Mouse (Mus musculus) MEL (cell line): ENCODE data around the gene Il31ra. TPM values are rescaled to one million over a fixed set of nuclear protein-coding genes. Genes with fewer than 3 reads are reported as not detected.

ENCODE experiments used
- DNase-seq: peaks from one replicate; pipeline ENCODE4 v3.0.0; 2011; ENCODE audit warnings: low read depth, low spot score
- H3K27ac ChIP-seq: 2 replicates; pipeline ENCODE4 v1.5.1; 2012; ENCODE audit warnings: low read depth, mild to moderate bottlenecking, control low read depth, low read length, moderate library complexity; ENCODE audit not compliant: control insufficient read depth
- H3K27me3 ChIP-seq, 2 experiments: fragments of 150-350 bp in 1 of 2; sonication (generic) in 1 of 2; 2 replicates each; pipeline ENCODE4 v1.6.1; 2012; ENCODE audit warnings: low read length in 2 of 2, mild to moderate bottlenecking in 2 of 2, improper control_type of control experiment in 1 of 2, moderate library complexity in 1 of 2; ENCODE audit not compliant: insufficient read depth in 2 of 2, control insufficient read depth in 1 of 2
- H3K36me3 ChIP-seq, 2 experiments: 2 replicates each; pipeline ENCODE4 v1.6.1; 2012 to 2014; ENCODE audit warnings: low read length in 2 of 2, improper control_type of control experiment in 1 of 2, inconsistent platforms in 1 of 2, mild to moderate bottlenecking in 1 of 2; ENCODE audit not compliant: insufficient read depth in 2 of 2, control insufficient read depth in 1 of 2
- H3K4me1 ChIP-seq, 2 experiments: fragments of 150-350 bp in 1 of 2; sonication (generic) in 1 of 2; 2 replicates each; pipeline ENCODE4 v1.6.1; 2012; ENCODE audit warnings: low read length in 2 of 2, improper control_type of control experiment in 1 of 2, mild to moderate bottlenecking in 1 of 2; ENCODE audit not compliant: insufficient read depth in 2 of 2, control insufficient read depth in 1 of 2
- H3K4me3 ChIP-seq, 2 experiments: fragments of 150-350 bp in 1 of 2; sonication (generic) in 1 of 2; 2 replicates each; pipeline ENCODE4 v1.5.1; 2012; ENCODE audit warnings: low read depth in 2 of 2, low read length in 2 of 2, mild to moderate bottlenecking in 2 of 2, moderate library complexity in 2 of 2, control low read depth in 1 of 2, improper control_type of control experiment in 1 of 2; ENCODE audit not compliant: control insufficient read depth in 1 of 2, insufficient read depth in 1 of 2
- H3K79me2 ChIP-seq: 2 replicates; pipeline ENCODE4 v1.6.1; 2012; ENCODE audit warnings: mild to moderate bottlenecking, low read length, moderate library complexity; ENCODE audit not compliant: control insufficient read depth, poor library complexity, insufficient read depth
- H3K9ac ChIP-seq: 2 replicates; pipeline ENCODE4 v1.6.1; 2012; ENCODE audit warnings: low read depth, mild to moderate bottlenecking, control low read depth, low read length, moderate library complexity; ENCODE audit not compliant: control insufficient read depth, poor library complexity, severe bottlenecking
- H3K9me3 ChIP-seq: fragments of 150-350 bp; sonication (generic); replicated peaks from 2 replicates; pipeline ENCODE4 v1.6.1; 2012; ENCODE audit warnings: mild to moderate bottlenecking, low read length, improper control_type of control experiment, moderate library complexity; ENCODE audit not compliant: insufficient read depth
- BHLHE40 ChIP-seq: IDR thresholded peaks from 2 replicates; pipeline ENCODE4 v1.6.1; 2012; ENCODE audit warnings: low read depth, mild to moderate bottlenecking, inconsistent platforms, low read length, improper control_type of control experiment, borderline replicate concordance
- EP300 ChIP-seq, 2 experiments: IDR thresholded peaks; 2 replicates each; pipeline ENCODE4 v1.6.1; 2011; ENCODE audit warnings: improper control_type of control experiment in 2 of 2, low read length in 2 of 2, low read depth in 1 of 2, mild to moderate bottlenecking in 1 of 2
- ETS1 ChIP-seq: IDR thresholded peaks from 2 replicates; pipeline ENCODE4 v1.6.1; 2012; ENCODE audit warnings: low read depth, mild to moderate bottlenecking, inconsistent platforms, low read length, improper control_type of control experiment, moderate library complexity
- GATA1 ChIP-seq: IDR thresholded peaks from 2 replicates; pipeline ENCODE4 v1.6.1; 2011; ENCODE audit warnings: low read depth, low read length, improper control_type of control experiment
- HCFC1 ChIP-seq: IDR thresholded peaks from 2 replicates; pipeline ENCODE4 v1.6.1; 2012; ENCODE audit warnings: low read depth, mild to moderate bottlenecking, inconsistent platforms, low read length, improper control_type of control experiment, moderate library complexity
- JUND ChIP-seq: IDR thresholded peaks from 2 replicates; pipeline ENCODE4 v1.6.1; 2011; ENCODE audit warnings: low read depth, mild to moderate bottlenecking, improper control_type of control experiment, low read length
- MXI1 ChIP-seq: IDR thresholded peaks from 2 replicates; pipeline ENCODE4 v1.6.1; 2011; ENCODE audit warnings: mild to moderate bottlenecking, low read depth, low read length, improper control_type of control experiment
- NELFE ChIP-seq: IDR thresholded peaks from 2 replicates; pipeline ENCODE4 v1.6.1; 2011; ENCODE audit warnings: low read depth, low read length, improper control_type of control experiment
- RCOR1 ChIP-seq: IDR thresholded peaks from 2 replicates; pipeline ENCODE4 v1.6.1; 2012; ENCODE audit warnings: low read depth, mild to moderate bottlenecking, inconsistent platforms, low read length, improper control_type of control experiment
- TAL1 ChIP-seq: IDR thresholded peaks from 2 replicates; pipeline ENCODE4 v1.6.1; 2012; ENCODE audit warnings: mild to moderate bottlenecking, inconsistent platforms, low read length, moderate library complexity, mixed read lengths
- TBP ChIP-seq: IDR thresholded peaks from 2 replicates; pipeline ENCODE4 v1.8.0; 2011; ENCODE audit warnings: low read depth, low read length, improper control_type of control experiment
- TCF12 ChIP-seq: IDR thresholded peaks from 2 replicates; pipeline ENCODE4 v1.6.1; 2014; ENCODE audit warnings: low read depth, mild to moderate bottlenecking, inconsistent platforms, low read length, improper control_type of control experiment, moderate library complexity
- UBTF ChIP-seq: IDR thresholded peaks from 2 replicates; pipeline ENCODE4 v1.6.1; 2012; ENCODE audit warnings: low read depth, mild to moderate bottlenecking, inconsistent platforms, low read length, improper control_type of control experiment, moderate library complexity, borderline replicate concordance; ENCODE audit not compliant: insufficient read depth
- ZKSCAN1 ChIP-seq: IDR thresholded peaks from 2 replicates; pipeline ENCODE4 v1.6.1; 2012; ENCODE audit warnings: low read depth, mild to moderate bottlenecking, inconsistent platforms, low read length, improper control_type of control experiment, moderate library complexity
- polyA plus RNA-seq, 2 experiments: library from polyadenylated mRNA; stranded (reverse) in 1 of 2; unstranded in 1 of 2; fragments of >175 nt in 1 of 2; fragments of >200 nt in 1 of 2; gene quantifications; 2 replicates each; pipeline versions ENCODE4 v1.2.1 to v1.2.4; 2012; ENCODE audit warnings: low replicate concordance in 2 of 2, low read depth in 1 of 2; ENCODE audit not compliant: insufficient read length in 2 of 2, insufficient read depth in 1 of 2, missing spikeins in 1 of 2
- total RNA-seq: library from RNA; depleted of rRNA; stranded (reverse); fragments of 300-350 nt; gene quantifications from 2 replicates; pipeline ENCODE4 v1.2.3, GENCODE M21; 2012

Gene Il31ra
- total and polyA plus RNA-seq, 3 experiments, result 2.1 to 2.2 TPM; not detected in 1

DNA sequence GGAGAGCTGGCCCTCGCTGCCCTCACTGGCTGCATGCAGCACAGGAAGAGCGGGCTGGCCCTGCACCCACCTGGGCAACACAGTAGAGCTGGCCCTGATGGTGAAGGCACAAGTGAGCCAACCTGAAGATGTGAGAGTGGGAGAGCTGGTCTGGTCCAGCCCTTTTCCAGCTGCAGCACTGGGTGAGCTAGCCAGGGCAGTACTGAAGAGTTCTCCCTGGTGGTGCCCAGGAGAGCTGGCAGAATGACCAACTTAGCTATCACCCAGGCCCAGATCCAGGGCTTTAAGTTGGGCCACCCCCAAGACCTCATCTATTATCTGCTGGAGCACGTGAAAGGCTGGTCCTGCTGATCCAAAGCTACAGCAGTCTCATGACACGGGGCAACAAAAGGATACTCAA, 45.0 kb upstream of the Il31ra start:
- no peak overlapping the region for H3K27ac ChIP-seq
- no peak overlapping the region for H3K9ac ChIP-seq
- H3K79me2 ChIP-seq, result no peaks in the 10 kb centered on the region
- no peak for DNase-seq
- H3K4me3 ChIP-seq, result no peak overlapping the region
- H3K4me1 ChIP-seq, result peaks cover 27 to 44% of the 10 kb centered on the region in 2 experiments
- no peaks in the 10 kb centered on the region for H3K27me3 ChIP-seq
- TF ChIP-seq RCOR1 (no peak), UBTF (no peak), TBP (no peak), GATA1 (no peak), HCFC1 (no peak), JUND (no peak), BHLHE40 (peak; percentile 18; the same call in 1 of the 2 replicates), TCF12 (no peak)
- peaks cover 0 to 33% of the 10 kb centered on the region in 2 experiments; a peak in 2 of 4 replicates for H3K36me3 ChIP-seq
- no peaks in the 10 kb centered on the region for H3K9me3 ChIP-seq

DNA sequence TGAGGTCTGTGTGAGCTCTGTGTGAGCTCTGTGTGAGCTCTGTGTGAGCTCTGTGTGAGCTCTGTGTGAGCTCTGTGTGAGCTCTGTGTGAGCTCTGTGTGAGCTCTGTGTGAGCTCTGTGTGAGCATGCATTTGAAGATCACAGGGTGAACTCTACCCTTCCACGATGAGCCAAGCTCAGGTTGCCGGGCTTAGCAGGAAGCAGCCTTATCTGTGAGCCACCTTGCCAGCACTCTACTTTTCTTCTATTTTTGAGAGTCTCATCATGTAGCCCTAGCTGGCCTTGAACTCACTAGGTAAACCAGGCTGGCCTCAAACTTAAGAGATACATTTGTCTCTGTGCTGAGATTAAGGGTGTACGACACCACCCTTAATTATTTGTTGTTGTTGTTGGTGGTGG, 42.3 kb upstream of the Il31ra start:
- peak; percentile 79 for DNase-seq
- peaks cover 0 to 12% of the 10 kb centered on the region in 2 experiments; a peak in 2 of 4 replicates for H3K36me3 ChIP-seq
- H3K27ac ChIP-seq, result 0 out of 2 replicates have a peak overlapping the region, but pooled peaks have one; percentile 15
- H3K27me3 ChIP-seq, result no peaks in the 10 kb centered on the region
- no peaks in the 10 kb centered on the region for H3K9me3 ChIP-seq
- H3K9ac ChIP-seq, result no peak overlapping the region; the same call in 1 of the 2 replicates
- TF ChIP-seq TAL1 (peak; percentile 53), ZKSCAN1 (no peak), NELFE (no peak), TCF12 (0 out of 2 replicates have a peak, but pooled peaks have one; percentile 28), MXI1 (no peak), GATA1 (peak; percentile 58), ETS1 (0 out of 2 replicates have a peak, but pooled peaks have one; percentile 17), EP300 (IDR thresholded peaks at IDR 0.05; ENCODE audit: low read depth in 1 of 2, low read length in 2 of 2) (peak in 1 of 2 experiments; percentile 49; a peak in 2 of 4 replicates)
- no peak overlapping the region for H3K4me3 ChIP-seq
- no peaks in the 10 kb centered on the region for H3K79me2 ChIP-seq
- H3K4me1 ChIP-seq, result peaks cover 13 to 20% of the 10 kb centered on the region in 2 experiments
